Mouse (Mus musculus) limb, embryonic 14.5 days (tissue): Measurements from ENCODE around the gene Apba3. TPM values are rescaled to one million over a fixed set of nuclear protein-coding genes. Genes with fewer than 3 reads are reported as not detected.

ENCODE experiments used
- ATAC-seq: fragments of 200-750 bp; cut with Nextera tagmentation; 2 replicates; pipeline ENCODE4 v1.8.0; 2017; ENCODE audit warnings: low read depth, moderate number of reproducible peaks, moderate TSS enrichment; ENCODE audit not compliant: low FRiP score
- DNase-seq: peaks from one replicate; pipeline ENCODE4 v3.0.0-alpha.2; 2015; ENCODE audit warnings: low spot score
- H3K27ac ChIP-seq: fragments of 300-500 bp; sonication (generic); replicated peaks from 2 replicates; pipeline ENCODE4 v1.5.1; 2014; ENCODE audit warnings: low read depth, mild to moderate bottlenecking, low read length, moderate library complexity, mixed read lengths
- H3K27me3 ChIP-seq: fragments of 300-500 bp; sonication (generic); 2 replicates; pipeline ENCODE4 v1.6.1; 2014; ENCODE audit warnings: low read length, mixed read lengths; ENCODE audit not compliant: control insufficient read depth, insufficient read depth
- H3K36me3 ChIP-seq: fragments of 300-500 bp; sonication (generic); 2 replicates; pipeline ENCODE4 v1.6.1; 2014; ENCODE audit warnings: mild to moderate bottlenecking, low read length, moderate library complexity, mixed read lengths; ENCODE audit not compliant: control insufficient read depth, insufficient read depth
- H3K4me1 ChIP-seq: fragments of 300-500 bp; sonication (generic); 2 replicates; pipeline ENCODE4 v1.6.1; 2014; ENCODE audit warnings: antibody characterized with exemption, low read length, mixed read lengths; ENCODE audit not compliant: control insufficient read depth, insufficient read depth
- H3K4me2 ChIP-seq: fragments of 300-500 bp; sonication (generic); replicated peaks from 2 replicates; pipeline ENCODE4 v1.6.1; 2014; ENCODE audit warnings: low read depth, mild to moderate bottlenecking, low read length, moderate library complexity; ENCODE audit not compliant: severe bottlenecking
- H3K4me3 ChIP-seq: fragments of 300-500 bp; sonication (generic); replicated peaks from 2 replicates; pipeline ENCODE4 v1.5.1; 2014; ENCODE audit warnings: low read length
- H3K9ac ChIP-seq: fragments of 300-500 bp; sonication (generic); 2 replicates; pipeline ENCODE4 v1.6.1; 2014; ENCODE audit warnings: mild to moderate bottlenecking, low read depth, low read length, moderate library complexity; ENCODE audit not compliant: severe bottlenecking
- H3K9me3 ChIP-seq: fragments of 300-500 bp; sonication (generic); 2 replicates; pipeline ENCODE4 v1.6.1; 2016; ENCODE audit warnings: low read length; ENCODE audit not compliant: control insufficient read depth
- POLR2A ChIP-seq: fragments of 200-500 bp; IDR thresholded peaks from 2 replicates; pipeline ENCODE4 v1.8.0; 2012; ENCODE audit warnings: inconsistent platforms, mild to moderate bottlenecking, moderate library complexity, borderline replicate concordance; ENCODE audit not compliant: insufficient read depth, insufficient read length; ENCODE audit errors: extremely low read depth
- WGBS: fragments of 180-500 bp; shearing (Covaris S2); extraction: QIAGEN DNeasy Blood & Tissue Kit; methylation state at CpG from one replicate; pipeline ENCODE4 v1.1.7; 2014; 5-methylcytosine and 5-hydroxymethylcytosine counted together
- microRNA-seq: library from miRNA; unstranded; fragments of <30 nt; microRNA quantifications from one replicate; pipeline ENCODE4, GENCODE M21; 2016
- polyA plus RNA-seq, 2 experiments: library from polyadenylated mRNA; depleted of rRNA in 1 of 2; stranded (reverse) in 1 of 2; unstranded in 1 of 2; fragments of >200 nt; fragmentation: Nextera tagmentation in 1 of 2; extraction: Ambion mirVana in 1 of 2; gene quantifications; 2 replicates each; pipeline versions ENCODE4 v1.2.1 to v1.2.3; 2012 to 2014

Apba3 gene
- polyA plus RNA-seq, 2 experiments = 58.2 to 77.9 TPM

- H3K4me1 ChIP-seq = peaks cover 23% of the 10 kb centered on the region
- H3K9ac ChIP-seq = peak within 1 kb of the TSS; percentile 84
- peak within 1 kb of the TSS; percentile 78 for H3K4me2 ChIP-seq
- peak; percentile 100 for DNase-seq
- peak; percentile 94 for ATAC-seq
- no peaks in the 10 kb centered on the region for H3K9me3 ChIP-seq
- no peaks in the 10 kb centered on the region for H3K27me3 ChIP-seq
- WGBS = under 1% methylated on average over 68 of the region's 68 CpGs
- TF ChIP-seq POLR2A = peak; percentile 87; the same call in 1 of the 2 replicates
- H3K27ac ChIP-seq = peak within 1 kb of the TSS; percentile 87
- H3K4me3 ChIP-seq = peak within 1 kb of the TSS; percentile 97
- H3K36me3 ChIP-seq = peaks cover 61% of the 10 kb centered on the region
Observed at GRCm38 (mm10) chr10:81320550-81321347, 54.0 kb downstream of the Apba3 start, which contains the start of gene Cactin. Gene Cactin, plus strand, starts transcription at chr10:81321103.

GRCm38 (mm10) chr10:81321436-81321835 is 54.7 kb downstream of the Apba3 start:
- peak overlapping the region; percentile 87; the same call in 1 of the 2 replicates for H3K27ac ChIP-seq

GRCm38 (mm10) chr10:81322444-81322843 is 55.7 kb downstream of the Apba3 start:
- no peaks in the 10 kb centered on the region for H3K27me3 ChIP-seq
- no peak for ATAC-seq
- no peak overlapping the region for H3K9ac ChIP-seq
- WGBS = 93% methylated on average over 27 of the region's 27 CpGs
- no peak for DNase-seq
- H3K27ac ChIP-seq = no peak overlapping the region
- no peaks in the 10 kb centered on the region for H3K9me3 ChIP-seq
- TF ChIP-seq POLR2A = no peak
- peaks cover 15% of the 10 kb centered on the region for H3K4me1 ChIP-seq
- H3K4me3 ChIP-seq = no peak overlapping the region
- no peak overlapping the region for H3K4me2 ChIP-seq
- peaks cover 68% of the 10 kb centered on the region for H3K36me3 ChIP-seq

More at GRCm38 (mm10) chr10:81321436-81321835, 54.7 kb downstream of the Apba3 start:
- TF ChIP-seq POLR2A = no peak
- Histone ChIP-seq H3K4me1 (peaks cover 23% of the 10 kb centered on the region), H3K9ac (peak overlapping the region; percentile 84), H3K4me3 (peak overlapping the region; percentile 97), H3K36me3 (peaks cover 61% of the 10 kb centered on the region), H3K9me3 (no peaks in the 10 kb centered on the region), H3K27me3 (no peaks in the 10 kb centered on the region), H3K4me2 (peak overlapping the region; percentile 78)
- no peak for ATAC-seq
- DNase-seq = no peak
- 6% methylated on average over 16 of the region's 20 CpGs for WGBS

Small RNA genes within 50 kb of the gene (microRNA-seq; reads per million reads assigned to microRNA genes)
- gene Mir3057 = 2.1 reads per million

Other genes with a start within 250 kb of the Apba3 start
Only the 30 nearest of the 33 such genes appear.
- gene Sgta, start 206.8 kb upstream of the Apba3 start, polyA plus RNA-seq (2012; rRNA removed) = 205 and 263 TPM in 2 replicates
- gene Sgta, start 206.8 kb upstream of the Apba3 start, polyA plus RNA-seq (2014; fragmentation: Nextera tagmentation; extraction: Ambion mirVana) = 176 and 192 TPM in 2 replicates
- 79.0 and 93.4 TPM in 2 replicates for gene Thop1, start 196.9 kb upstream of the Apba3 start, polyA plus RNA-seq (2012; rRNA removed)
- gene Thop1, start 196.9 kb upstream of the Apba3 start, polyA plus RNA-seq (2014; fragmentation: Nextera tagmentation; extraction: Ambion mirVana) = 52.4 and 54.1 TPM in 2 replicates
- 0.44 and 0.54 TPM in 2 replicates for gene Creb3l3, start 168.1 kb upstream of the Apba3 start, polyA plus RNA-seq (2012; rRNA removed)
- 0.58 and 0.74 TPM in 2 replicates for gene Creb3l3, start 168.1 kb upstream of the Apba3 start, polyA plus RNA-seq (2014; fragmentation: Nextera tagmentation; extraction: Ambion mirVana)
- gene Map2k2, start 161.0 kb upstream of the Apba3 start, polyA plus RNA-seq (2012; rRNA removed) = 165 and 176 TPM in 2 replicates
- 176 and 199 TPM in 2 replicates for gene Map2k2, start 161.0 kb upstream of the Apba3 start, polyA plus RNA-seq (2014; fragmentation: Nextera tagmentation; extraction: Ambion mirVana)
- gene Zbtb7a, start 131.7 kb upstream of the Apba3 start, polyA plus RNA-seq (2012; rRNA removed) = 17.7 and 21.0 TPM in 2 replicates
- 30.6 and 35.9 TPM in 2 replicates for gene Zbtb7a, start 131.7 kb upstream of the Apba3 start, polyA plus RNA-seq (2014; fragmentation: Nextera tagmentation; extraction: Ambion mirVana)
- 35.1 and 49.4 TPM in 2 replicates for gene Pias4, start 99.0 kb upstream of the Apba3 start, polyA plus RNA-seq (2012; rRNA removed)
- 40.4 and 44.2 TPM in 2 replicates for gene Pias4, start 99.0 kb upstream of the Apba3 start, polyA plus RNA-seq (2014; fragmentation: Nextera tagmentation; extraction: Ambion mirVana)
- gene Eef2, start 90.3 kb upstream of the Apba3 start, polyA plus RNA-seq (2012; rRNA removed) = 1,329 and 1,559 TPM in 2 replicates
- gene Eef2, start 90.3 kb upstream of the Apba3 start, polyA plus RNA-seq (2014; fragmentation: Nextera tagmentation; extraction: Ambion mirVana) = 544 and 581 TPM in 2 replicates
- gene Dapk3, start 84.0 kb upstream of the Apba3 start, polyA plus RNA-seq (2012; rRNA removed) = 73.0 and 81.8 TPM in 2 replicates
- 57.7 and 60.9 TPM in 2 replicates for gene Dapk3, start 84.0 kb upstream of the Apba3 start, polyA plus RNA-seq (2014; fragmentation: Nextera tagmentation; extraction: Ambion mirVana)
- gene 4930442H23Rik, start 83.1 kb upstream of the Apba3 start, polyA plus RNA-seq (2012; rRNA removed) = not detected in 2 replicates
- gene 4930442H23Rik, start 83.1 kb upstream of the Apba3 start, polyA plus RNA-seq (2014; fragmentation: Nextera tagmentation; extraction: Ambion mirVana) = not detected in 2 replicates
- gene Nmrk2, start 64.9 kb upstream of the Apba3 start, polyA plus RNA-seq (2012; rRNA removed) = 0.31 and 0.43 TPM in 2 replicates
- gene Nmrk2, start 64.9 kb upstream of the Apba3 start, polyA plus RNA-seq (2014; fragmentation: Nextera tagmentation; extraction: Ambion mirVana) = 0.64 and 0.87 TPM in 2 replicates
- gene Atcay, start 36.1 kb upstream of the Apba3 start, polyA plus RNA-seq (2012; rRNA removed) = 0.67 and 0.74 TPM in 2 replicates
- 0.25 TPM in 1 of 2 replicates, not detected in the other for gene Atcay, start 36.1 kb upstream of the Apba3 start, polyA plus RNA-seq (2014; fragmentation: Nextera tagmentation; extraction: Ambion mirVana)
- gene Zfr2, start 33.8 kb upstream of the Apba3 start, polyA plus RNA-seq (2012; rRNA removed) = 39.7 and 44.7 TPM in 2 replicates
- 9.7 and 10.5 TPM in 2 replicates for gene Zfr2, start 33.8 kb upstream of the Apba3 start, polyA plus RNA-seq (2014; fragmentation: Nextera tagmentation; extraction: Ambion mirVana)
- 9.9 and 10.6 TPM in 2 replicates for gene Matk, start 14.0 kb upstream of the Apba3 start, polyA plus RNA-seq (2012; rRNA removed)
- 5.9 and 6.8 TPM in 2 replicates for gene Matk, start 14.0 kb upstream of the Apba3 start, polyA plus RNA-seq (2014; fragmentation: Nextera tagmentation; extraction: Ambion mirVana)
- 93.0 and 124 TPM in 2 replicates for gene Mrpl54, start within 50 bp of the Apba3 start, polyA plus RNA-seq (2012; rRNA removed)
- gene Mrpl54, start within 50 bp of the Apba3 start, polyA plus RNA-seq (2014; fragmentation: Nextera tagmentation; extraction: Ambion mirVana) = 200 and 202 TPM in 2 replicates
- 2.8 and 3.5 TPM in 2 replicates for gene Tjp3, start 24.6 kb downstream of the Apba3 start, polyA plus RNA-seq (2012; rRNA removed)
- 5.2 and 6.4 TPM in 2 replicates for gene Tjp3, start 24.6 kb downstream of the Apba3 start, polyA plus RNA-seq (2014; fragmentation: Nextera tagmentation; extraction: Ambion mirVana)
- 70.4 and 93.4 TPM in 2 replicates for gene Pip5k1c, start 26.0 kb downstream of the Apba3 start, polyA plus RNA-seq (2012; rRNA removed)
- 53.0 and 60.4 TPM in 2 replicates for gene Pip5k1c, start 26.0 kb downstream of the Apba3 start, polyA plus RNA-seq (2014; fragmentation: Nextera tagmentation; extraction: Ambion mirVana)
- 46.5 and 50.0 TPM in 2 replicates for gene Cactin, start 54.1 kb downstream of the Apba3 start, polyA plus RNA-seq (2012; rRNA removed)
- 25.3 and 33.9 TPM in 2 replicates for gene Cactin, start 54.1 kb downstream of the Apba3 start, polyA plus RNA-seq (2014; fragmentation: Nextera tagmentation; extraction: Ambion mirVana)
- gene Tbxa2r, start 61.8 kb downstream of the Apba3 start, polyA plus RNA-seq (2012; rRNA removed) = 9.2 and 13.7 TPM in 2 replicates
- gene Tbxa2r, start 61.8 kb downstream of the Apba3 start, polyA plus RNA-seq (2014; fragmentation: Nextera tagmentation; extraction: Ambion mirVana) = 8.5 and 10.8 TPM in 2 replicates
- 0.09 and 0.12 TPM in 2 replicates for gene Gipc3, start 76.3 kb downstream of the Apba3 start, polyA plus RNA-seq (2012; rRNA removed)
- gene Gipc3, start 76.3 kb downstream of the Apba3 start, polyA plus RNA-seq (2014; fragmentation: Nextera tagmentation; extraction: Ambion mirVana) = 0.06 TPM in 2 replicates
- gene Hmg20b, start 83.5 kb downstream of the Apba3 start, polyA plus RNA-seq (2012; rRNA removed) = 135 and 137 TPM in 2 replicates
- gene Hmg20b, start 83.5 kb downstream of the Apba3 start, polyA plus RNA-seq (2014; fragmentation: Nextera tagmentation; extraction: Ambion mirVana) = 92.9 and 104 TPM in 2 replicates
- 12.0 and 18.5 TPM in 2 replicates for gene Mfsd12, start 90.5 kb downstream of the Apba3 start, polyA plus RNA-seq (2012; rRNA removed)
- gene Mfsd12, start 90.5 kb downstream of the Apba3 start, polyA plus RNA-seq (2014; fragmentation: Nextera tagmentation; extraction: Ambion mirVana) = 6.8 and 8.0 TPM in 2 replicates
- 0.43 and 0.95 TPM in 2 replicates for gene 4930404N11Rik, start 98.9 kb downstream of the Apba3 start, polyA plus RNA-seq (2012; rRNA removed)
- gene 4930404N11Rik, start 98.9 kb downstream of the Apba3 start, polyA plus RNA-seq (2014; fragmentation: Nextera tagmentation; extraction: Ambion mirVana) = 0.37 and 0.41 TPM in 2 replicates
- gene Fzr1, start 111.6 kb downstream of the Apba3 start, polyA plus RNA-seq (2012; rRNA removed) = 109 and 142 TPM in 2 replicates
- 92.8 and 95.5 TPM in 2 replicates for gene Fzr1, start 111.6 kb downstream of the Apba3 start, polyA plus RNA-seq (2014; fragmentation: Nextera tagmentation; extraction: Ambion mirVana)
- 54.3 and 66.7 TPM in 2 replicates for gene Dohh, start 117.5 kb downstream of the Apba3 start, polyA plus RNA-seq (2012; rRNA removed)
- 60.0 and 63.7 TPM in 2 replicates for gene Dohh, start 117.5 kb downstream of the Apba3 start, polyA plus RNA-seq (2014; fragmentation: Nextera tagmentation; extraction: Ambion mirVana)
- gene Gm48551, start 117.5 kb downstream of the Apba3 start, polyA plus RNA-seq (2012; rRNA removed) = 4.3 and 5.0 TPM in 2 replicates
- 1.1 and 2.9 TPM in 2 replicates for gene Gm48551, start 117.5 kb downstream of the Apba3 start, polyA plus RNA-seq (2014; fragmentation: Nextera tagmentation; extraction: Ambion mirVana)
- gene Gm48552, start 122.0 kb downstream of the Apba3 start, polyA plus RNA-seq (2012; rRNA removed) = 6.8 and 9.5 TPM in 2 replicates
- 0.99 and 1.2 TPM in 2 replicates for gene Gm48552, start 122.0 kb downstream of the Apba3 start, polyA plus RNA-seq (2014; fragmentation: Nextera tagmentation; extraction: Ambion mirVana)
- gene Smim24, start 126.1 kb downstream of the Apba3 start, polyA plus RNA-seq (2012; rRNA removed) = 7.5 and 7.8 TPM in 2 replicates
- gene Smim24, start 126.1 kb downstream of the Apba3 start, polyA plus RNA-seq (2014; fragmentation: Nextera tagmentation; extraction: Ambion mirVana) = 4.3 and 4.6 TPM in 2 replicates
- gene Nfic, start 188.7 kb downstream of the Apba3 start, polyA plus RNA-seq (2012; rRNA removed) = 38.1 and 56.4 TPM in 2 replicates
- 97.3 and 98.9 TPM in 2 replicates for gene Nfic, start 188.7 kb downstream of the Apba3 start, polyA plus RNA-seq (2014; fragmentation: Nextera tagmentation; extraction: Ambion mirVana)
- gene Celf5, start 215.7 kb downstream of the Apba3 start, polyA plus RNA-seq (2012; rRNA removed) = 5.9 and 7.9 TPM in 2 replicates
- 0.85 and 1.6 TPM in 2 replicates for gene Celf5, start 215.7 kb downstream of the Apba3 start, polyA plus RNA-seq (2014; fragmentation: Nextera tagmentation; extraction: Ambion mirVana)
- gene Ncln, start 229.4 kb downstream of the Apba3 start, polyA plus RNA-seq (2012; rRNA removed) = 218 and 324 TPM in 2 replicates
- gene Ncln, start 229.4 kb downstream of the Apba3 start, polyA plus RNA-seq (2014; fragmentation: Nextera tagmentation; extraction: Ambion mirVana) = 76.4 and 89.7 TPM in 2 replicates